Comparison of ENCODE assay signal across 8 mouse cellular contexts in the genomic region with DNA sequence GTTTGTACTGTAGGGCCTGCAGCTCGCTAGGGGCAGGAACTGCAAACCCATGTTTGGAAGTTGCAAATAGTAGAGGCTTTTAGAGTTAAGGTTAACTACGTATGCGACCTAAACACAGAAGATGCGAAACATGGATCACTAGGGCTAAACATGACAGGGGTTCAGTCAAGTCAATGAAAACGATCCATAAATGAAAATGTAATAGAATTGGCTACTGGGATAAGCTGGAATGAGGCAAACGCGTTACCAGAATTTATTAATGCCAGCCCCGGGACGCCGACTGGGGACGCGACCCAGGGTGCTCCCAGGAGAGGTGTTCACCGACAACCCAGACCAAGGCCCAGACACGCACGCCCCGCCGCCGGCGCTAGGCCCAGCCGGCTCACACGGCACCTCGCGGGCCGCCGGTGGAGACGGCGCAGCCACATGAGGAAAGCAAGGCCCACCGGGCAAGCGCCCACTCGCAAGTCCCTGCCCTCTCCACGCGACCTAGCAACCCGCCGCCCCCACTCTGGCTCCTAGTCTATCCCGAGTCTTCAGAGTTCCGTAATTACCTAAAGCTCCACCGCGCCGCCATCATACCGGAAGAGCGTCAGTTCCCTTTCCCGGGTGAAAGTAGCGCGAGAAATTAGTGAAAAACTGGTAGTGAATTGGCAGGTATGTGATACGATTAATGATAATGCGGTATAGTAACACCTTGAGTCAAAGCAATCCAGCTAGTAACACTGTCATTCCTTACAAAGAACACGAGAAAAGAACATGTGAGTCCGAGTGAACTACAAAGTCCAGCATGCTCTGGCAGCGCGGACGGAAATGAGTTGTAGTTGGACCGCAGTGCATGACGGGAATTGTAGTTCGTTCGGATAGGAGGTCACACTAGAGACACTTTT. TPM values are rescaled to one million over a fixed set of nuclear protein-coding genes. Genes with fewer than 3 reads are reported as not detected.
DNase-seq lines count a peak whose midpoint lies in the region; ATAC-seq and TF ChIP-seq lines count a peak whose summit lies in the region.

Cwc22 (minus strand) TSS at position 780 of the 890 bp plus-strand sequence.

- ATAC-seq in forebrain, embryonic 15.5 days (replicated peaks), result peak; percentile 96
- peak; percentile 99 for ATAC-seq in neutrophil, adult 5-6 weeks (ENCODE audit: extremely low read depth, insufficient number of reproducible peaks, low FRiP score, poor library complexity, severe bottlenecking)

- in situ Hi-C loops in ES-E14 (cut with MboI; ENCODE audit: low sequenced_read_pairs in 2 of 2, unreplicated experiment in 2 of 2), result no loop called here

- H3K4me1 ChIP-seq in ES-E14 (ENCODE audit: control insufficient read depth in 2 of 2, insufficient read depth in 2 of 2, low read length in 2 of 2, poor library complexity in 1 of 2), result no peaks in the 10 kb centered on the region
- peaks cover 16% of the 10 kb centered on the region for H3K4me1 ChIP-seq in forebrain, embryonic 15.5 days
- H3K4me1 ChIP-seq in lung, adult 2 months (ENCODE audit: control insufficient read depth, insufficient read depth, low read length), result peaks cover 3% of the 10 kb centered on the region; the same call in 1 of the 2 replicates

- H3K36me3 ChIP-seq in ES-E14 (ENCODE audit: control insufficient read depth, insufficient read depth, low read length, poor library complexity, severe bottlenecking), result no peaks in the 10 kb centered on the region
- H3K36me3 ChIP-seq in forebrain, embryonic 15.5 days, result no peaks in the 10 kb centered on the region

- TF ChIP-seq CTCF in lung, adult 2 months (IDR thresholded peaks at IDR 0.05; ENCODE audit: insufficient read depth, low read length), result no peak

- peak; percentile 93 for DNase-seq in ES-E14 (ENCODE audit: low read depth, low spot score)
- DNase-seq in cerebellum, adult 11-12 months, result peak; percentile 83
- DNase-seq in heart, postnatal 25 days (ENCODE audit: low spot score), result peak; percentile 64
- peak; percentile 82 to 96 for DNase-seq in layer of hippocampus, adult 18-20 months (ENCODE audit: low spot score in 2 of 2)
- DNase-seq in lung, adult 2 months, result peak; percentile 83
- DNase-seq in thymus, adult 18-20 months, result peak; percentile 63 to 81

- intact Hi-C loops in heart, postnatal 25 days (cut with DNase I), result no loop called here

- H3K9me3 ChIP-seq in ES-E14 (ENCODE audit: control insufficient read depth, insufficient read depth, low read depth, low read length), result no peaks in the 10 kb centered on the region
- no peaks in the 10 kb centered on the region for H3K9me3 ChIP-seq in forebrain, embryonic 15.5 days

- no peaks in the 10 kb centered on the region for H3K27me3 ChIP-seq in forebrain, embryonic 15.5 days

- H3K9ac ChIP-seq in ES-E14 (ENCODE audit: insufficient read depth, low read depth, low read length, poor library complexity, severe bottlenecking), result peak within 1 kb of the TSS; percentile 100
- H3K9ac ChIP-seq in forebrain, embryonic 15.5 days (replicated peaks), result peak within 1 kb of the TSS; percentile 87

- WGBS in forebrain, embryonic 15.5 days, result under 1% methylated on average over 55 of the region's 55 CpGs
- WGBS in lung, adult 2 months, result under 1% methylated on average over 55 of the region's 55 CpGs

- H3K4me2 ChIP-seq in forebrain, embryonic 15.5 days (replicated peaks), result peak within 1 kb of the TSS; percentile 82

- peak within 1 kb of the TSS; percentile 79 to 98 for H3K4me3 ChIP-seq in ES-E14 (ENCODE audit: insufficient read depth in 1 of 2, low read depth in 1 of 2, low read length in 2 of 2, poor library complexity in 1 of 2, severe bottlenecking in 1 of 2)
- peak within 1 kb of the TSS; percentile 88 for H3K4me3 ChIP-seq in forebrain, embryonic 15.5 days
- peak within 1 kb of the TSS; percentile 85 for H3K4me3 ChIP-seq in lung, adult 2 months (replicated peaks; ENCODE audit: extremely low read depth, low read depth, low read length)

- peak within 1 kb of the TSS; percentile 71; the same call in 1 of the 2 replicates for H3K27ac ChIP-seq in ES-E14 (ENCODE audit: insufficient read depth, low read depth, low read length, poor library complexity, severe bottlenecking)
- H3K27ac ChIP-seq in forebrain, embryonic 15.5 days (replicated peaks), result peak within 1 kb of the TSS; percentile 81

- TF ChIP-seq POLR2A in lung, adult 2 months (IDR thresholded peaks at IDR 0.05; ENCODE audit: borderline replicate concordance, extremely low read depth, low read depth, low read length), result no peak

TF ChIP-seq in ES-E14, 5 proteins besides CTCF, POLR2A, EP300 and RAD21:
- TF ChIP-seq ZNF384 (IDR thresholded peaks at IDR 0.05; ENCODE audit: low read depth, low read length) (no peak), CHD2 (IDR thresholded peaks at IDR 0.05; ENCODE audit: low read depth, low read length) (peak; percentile 91), MAFK (IDR thresholded peaks at IDR 0.05; ENCODE audit: insufficient read depth, low read depth, low read length) (no peak), ZC3H11A (IDR thresholded peaks at IDR 0.05; ENCODE audit: borderline replicate concordance, low read depth, low read length) (no peak), HCFC1 (IDR thresholded peaks at IDR 0.05; ENCODE audit: borderline replicate concordance, insufficient read depth, low read length) (peak; percentile 99)

RNA-seq across cellular contexts. Expression of gene Cwc22, which starts in this region (rescaled TPM):
- total RNA-seq in ES-E14 (2012; rRNA removed), result 57.7 and 59.7 TPM in 2 replicates
- 25.7 and 31.2 TPM in 2 replicates for polyA plus RNA-seq in forebrain, embryonic 15.5 days (2015; fragmentation: Nextera tagmentation; extraction: Ambion mirVana)
- total RNA-seq in heart, postnatal 25 days (2021), result 10 to 100 TPM; 13.7 to 14.1 TPM
- total RNA-seq in layer of hippocampus, adult 18-20 months (2021), result 10 to 100 TPM; 26.0 to 26.2 TPM
- 2.5 and 4.9 TPM in 2 replicates for polyA plus RNA-seq in lung, adult 2 months (2012; rRNA removed)
- 81.6 and 106 TPM in 2 replicates for total RNA-seq in neutrophil, adult 5-6 weeks (2017)

Comparison
In these comparisons a context has a peak if more than half of its experiments do, and no peak if none do; other contexts are left out.
1. Peak in every context shown above with its lines: DNase-seq, ATAC-seq, H3K4me3 ChIP-seq and H3K27ac ChIP-seq.